Mouse (Mus musculus) fibroblast of lung, adult 2 months (primary cell): ENCODE data around the gene Fam53b.

Experiments used
- DNase-seq: peaks from one replicate; pipeline ENCODE4 v3.0.0-alpha.2; 2011; ENCODE audit warnings: low read depth

Fam53b gene

DNA sequence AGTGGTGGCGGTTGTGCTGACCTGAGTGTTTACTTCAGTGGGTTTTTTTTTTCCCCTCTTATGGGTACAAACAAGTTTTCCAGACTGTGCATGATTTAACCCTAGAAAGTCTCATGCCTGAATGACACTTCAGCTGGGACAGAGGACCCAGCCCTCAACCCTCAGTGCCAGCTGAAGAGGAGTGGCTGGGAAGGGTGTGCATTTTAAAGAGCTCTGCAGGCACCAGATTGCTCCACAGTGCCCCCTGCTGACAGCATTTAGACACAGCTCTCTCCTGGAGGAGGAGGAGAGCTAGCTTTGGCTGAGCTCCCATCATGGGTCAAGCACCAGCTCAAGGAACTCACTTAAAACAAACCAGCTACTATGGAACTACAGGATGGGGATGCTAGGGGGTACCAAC is 2.8 kb downstream of the Fam53b start:
- peak; percentile 87 for DNase-seq

GRCm38 (mm10) chr7:132810368-132810767 is 3.3 kb downstream of the Fam53b start:
- DNase-seq = no peak

DNA sequence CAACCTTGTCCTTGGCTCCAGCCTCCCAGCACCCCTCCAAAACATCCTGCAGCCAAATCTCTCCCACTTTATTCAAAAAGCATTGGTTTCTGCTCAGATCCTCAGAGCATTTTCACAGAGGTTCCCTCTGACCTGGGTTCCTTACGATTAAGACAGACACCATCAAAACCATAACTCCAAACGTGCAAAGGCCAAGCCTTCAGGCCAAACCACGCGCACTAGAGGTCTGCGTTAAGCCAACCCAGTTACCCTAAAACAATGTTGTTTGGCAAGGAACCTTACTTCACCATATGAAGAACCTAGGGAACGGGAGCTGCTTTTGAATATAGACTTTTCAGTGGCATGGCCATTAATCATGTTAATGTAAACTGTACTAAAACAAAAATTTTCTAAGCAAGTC is 4.0 kb downstream of the Fam53b start:
- no peak for DNase-seq

GRCm38 (mm10) chr7:132808841-132809682 is 4.6 kb downstream of the Fam53b start:
- DNase-seq = no peak

- no peak for DNase-seq
Observed at GRCm38 (mm10) chr7:132808051-132808796, 5.5 kb downstream of the Fam53b start.

DNA sequence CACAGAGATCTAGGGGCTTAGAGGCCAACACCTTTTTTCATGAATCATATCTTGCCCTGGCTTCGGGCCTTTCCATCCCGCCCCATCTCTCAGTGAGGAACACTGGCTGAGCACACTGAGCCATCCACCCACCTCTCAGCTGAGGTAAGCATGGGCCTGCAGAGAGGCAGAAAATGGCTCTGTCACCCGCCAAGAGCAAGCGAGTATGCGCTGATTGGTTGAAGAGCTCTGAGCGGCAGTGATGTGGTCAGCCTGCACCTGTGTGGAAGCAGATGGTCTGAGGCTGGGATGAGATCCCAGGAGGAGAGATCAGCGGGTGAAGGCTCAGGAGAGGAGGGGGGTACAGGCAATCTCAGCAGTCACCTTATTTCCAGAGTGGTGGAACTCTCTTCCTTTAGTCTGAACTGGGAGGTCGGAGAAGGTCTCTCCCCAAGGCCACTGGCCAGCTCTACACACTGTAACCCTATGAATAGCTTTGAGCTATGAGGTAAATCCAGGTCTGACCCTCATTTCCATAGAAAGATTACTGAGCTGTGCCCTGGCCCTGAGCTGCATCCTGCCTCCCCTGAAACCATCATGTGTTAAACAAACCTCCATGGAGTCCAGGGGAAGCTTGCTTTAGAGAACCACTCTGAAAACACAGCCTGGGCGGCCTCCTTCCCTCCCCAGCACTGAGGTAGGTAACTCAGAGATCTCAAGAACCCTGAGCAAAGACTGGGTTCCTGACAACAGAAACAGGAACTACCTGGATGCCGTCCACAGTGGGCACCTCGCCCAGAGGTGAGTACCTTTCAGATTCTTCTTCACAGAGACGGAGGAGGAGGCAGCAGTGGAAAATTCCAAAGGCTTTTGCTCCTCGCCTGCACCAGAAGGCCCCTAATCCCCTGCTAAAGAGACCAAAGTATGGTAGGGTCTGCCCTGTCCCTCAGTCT is 6.5 kb downstream of the Fam53b start:
- DNase-seq = no peak

- no peak for DNase-seq
Observed at GRCm38 (mm10) chr7:132806286-132806685, 7.4 kb downstream of the Fam53b start.

GRCm38 (mm10) chr7:132804951-132805350 is 8.7 kb downstream of the Fam53b start:
- DNase-seq = no peak

GRCm38 (mm10) chr7:132804461-132804860 is 9.2 kb downstream of the Fam53b start:
- DNase-seq = no peak

DNA sequence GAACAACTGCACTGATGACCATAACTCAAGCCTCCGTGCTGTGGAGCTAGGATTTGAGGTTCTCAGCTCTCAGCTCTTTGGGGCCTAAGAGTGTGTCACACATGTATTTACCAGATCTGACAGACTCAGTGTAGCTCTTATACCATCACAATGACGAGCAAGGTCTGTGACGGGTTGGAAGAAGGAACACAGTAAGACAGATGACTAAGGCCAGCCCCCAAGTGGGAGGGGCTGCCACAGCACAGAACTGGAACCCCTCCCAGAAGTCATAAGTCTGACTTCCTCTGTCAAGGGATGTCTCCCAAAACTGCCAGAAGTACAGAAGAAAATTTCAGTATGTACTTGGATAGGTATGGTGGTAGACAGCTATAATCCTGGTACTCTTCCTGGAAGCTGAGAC is 9.7 kb downstream of the Fam53b start:
- DNase-seq = no peak

GRCm38 (mm10) chr7:132803336-132803735 is 10.3 kb downstream of the Fam53b start:
- no peak for DNase-seq

GRCm38 (mm10) chr7:132802691-132803090 is 11.0 kb downstream of the Fam53b start:
- peak; percentile 92 for DNase-seq

DNA sequence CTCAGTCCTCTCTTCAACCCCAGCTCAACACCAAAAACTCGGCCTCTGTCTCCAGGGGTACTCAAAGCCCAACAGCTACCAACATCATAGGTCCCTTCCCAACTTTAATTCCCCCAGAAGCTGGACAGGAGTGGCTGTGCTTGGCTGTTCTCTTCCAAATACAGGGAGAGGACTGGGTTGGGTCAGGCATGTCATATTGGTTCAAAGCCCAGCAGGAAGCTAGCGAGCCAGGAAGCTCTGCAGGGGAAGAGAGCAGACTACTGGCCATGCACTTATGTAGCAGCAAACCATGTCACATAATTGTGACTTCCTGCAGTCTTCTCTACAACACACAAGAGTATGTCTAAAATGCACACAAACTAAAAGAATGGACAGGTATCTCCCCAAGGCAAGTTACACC is 11.6 kb downstream of the Fam53b start:
- DNase-seq = no peak

DNA sequence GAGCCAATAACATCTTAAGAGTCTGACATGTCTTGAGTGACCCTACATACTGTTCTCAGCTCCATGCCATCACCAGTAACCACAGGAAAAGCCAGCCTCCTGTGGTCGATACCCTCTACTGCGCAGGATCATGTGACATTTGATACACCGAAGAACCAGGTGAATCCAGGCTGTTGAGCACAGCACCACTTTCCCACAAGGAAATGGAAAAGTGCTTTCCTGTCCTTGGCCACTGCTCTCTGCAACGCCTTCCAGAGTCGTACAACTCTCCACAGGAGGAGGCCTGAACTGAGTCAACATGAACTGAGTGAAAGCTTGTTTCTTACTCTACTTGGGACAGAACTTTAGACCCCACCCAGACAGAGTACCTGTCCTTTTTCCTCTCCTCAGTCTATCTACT is 12.2 kb downstream of the Fam53b start:
- no peak for DNase-seq

DNA sequence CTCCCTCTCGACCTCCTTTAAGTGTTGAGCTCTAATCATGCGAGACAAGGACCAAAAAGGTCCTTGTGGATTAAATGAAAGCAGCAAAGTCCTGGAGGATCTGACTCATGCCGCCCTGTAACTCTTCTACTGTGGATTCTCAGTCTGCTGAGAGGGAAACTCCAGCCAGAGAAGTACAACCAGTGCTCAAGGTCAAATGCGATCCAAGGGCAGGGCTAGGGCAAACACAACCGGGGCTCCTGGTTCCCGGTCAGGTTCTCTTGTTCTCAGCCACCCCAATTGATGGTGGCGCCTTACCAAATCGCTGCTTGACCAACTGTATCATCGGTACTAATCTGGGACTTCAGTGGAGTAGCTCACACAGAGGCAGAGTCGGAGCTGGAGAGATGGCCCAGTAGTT is 12.8 kb downstream of the Fam53b start:
- no peak for DNase-seq

GRCm38 (mm10) chr7:132799119-132800016 is 14.3 kb downstream of the Fam53b start:
- no peak for DNase-seq

DNA sequence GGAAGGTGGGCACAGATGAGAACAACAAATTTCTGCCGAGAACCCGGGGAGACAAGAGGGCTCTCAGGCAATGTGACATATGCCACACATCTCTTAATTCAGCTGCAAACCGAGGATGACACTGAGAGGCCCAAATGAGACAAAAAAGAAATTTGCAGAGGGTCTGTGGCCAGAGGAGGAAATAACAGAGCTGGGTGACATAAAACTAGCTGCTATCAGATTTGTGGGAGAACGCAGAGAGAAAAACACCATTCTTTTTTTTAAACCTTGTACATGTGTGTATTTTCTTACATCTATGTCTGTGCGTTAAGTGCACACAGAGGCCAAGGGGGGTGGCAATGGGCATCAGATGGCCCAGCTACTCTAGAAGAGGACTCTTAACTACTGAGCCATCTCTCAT is 18.5 kb downstream of the Fam53b start:
- no peak for DNase-seq

- DNase-seq = no peak
Observed at GRCm38 (mm10) chr7:132793467-132793866, 20.2 kb downstream of the Fam53b start.

- no peak for DNase-seq
Observed at GRCm38 (mm10) chr7:132790447-132791219, 23.1 kb downstream of the Fam53b start.

GRCm38 (mm10) chr7:132788826-132789225 is 24.9 kb downstream of the Fam53b start:
- no peak for DNase-seq
